Mouse (Mus musculus): ENCODE data around the gene Mark4. TPM values are rescaled to one million over a fixed set of nuclear protein-coding genes. Genes with fewer than 3 reads are reported as not detected.
A peak's percentile ranks its signal among the peaks of the same experiment; 100 is the strongest.

The Mark4 gene
- polyA plus RNA-seq, 1 experiment, result 14.1 TPM

DNA sequence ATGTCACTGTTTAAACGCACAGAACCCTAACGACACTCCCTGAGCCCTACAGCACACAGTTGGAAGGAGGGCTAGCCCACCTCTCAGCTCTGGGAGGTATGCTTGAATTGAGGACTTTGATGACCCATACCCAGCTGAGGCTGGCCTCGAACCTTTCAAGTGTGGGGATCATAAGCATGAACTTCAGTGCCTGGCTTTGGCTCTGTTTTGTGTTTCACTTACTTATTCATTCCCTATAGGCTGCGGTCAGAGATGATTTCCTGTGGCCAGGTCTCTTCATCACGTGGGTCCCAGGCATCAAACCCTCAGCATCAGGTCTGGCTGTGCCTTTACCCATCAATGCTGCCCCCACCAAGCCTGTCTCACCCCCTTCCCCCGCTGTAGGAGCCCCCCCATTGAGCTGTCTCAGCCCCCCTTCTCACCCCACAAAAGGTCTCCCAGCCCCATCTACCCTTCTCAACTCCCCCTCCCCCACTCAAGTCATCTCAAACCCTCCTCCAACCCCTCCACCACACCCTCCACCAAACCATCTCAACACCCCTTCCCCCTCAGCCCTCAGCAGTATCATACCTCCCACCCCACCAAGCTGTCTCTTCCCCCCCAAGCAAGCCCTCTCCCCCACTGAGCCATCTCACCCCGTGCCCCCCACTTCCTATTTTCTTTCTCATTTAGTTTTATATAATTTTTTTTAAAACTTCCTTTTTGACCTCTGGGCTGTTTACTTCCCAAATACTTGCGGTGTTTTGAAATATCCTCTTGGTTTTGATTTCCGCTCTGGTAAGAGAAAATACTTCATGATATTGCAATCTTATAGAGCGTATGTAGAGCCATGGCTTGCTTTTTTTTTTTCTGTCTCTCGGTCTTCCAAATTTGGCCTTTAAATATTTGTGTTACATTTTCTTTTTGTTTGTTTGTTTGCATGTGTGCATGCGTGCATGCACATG lies 42.1 kb upstream of the Mark4 start:
- Histone ChIP-seq H3K36me3 (ENCODE audit: control insufficient read depth, insufficient read depth, low read length) (no peaks in the 10 kb centered on the region), H3K4me1 (ENCODE audit: control insufficient read depth, insufficient read depth, low read length) (peaks cover 8% of the 10 kb centered on the region), H3K4me3 (ENCODE audit: control insufficient read depth, low read depth, low read length) (no peak overlapping the region), H3K27me3 (ENCODE audit: control insufficient read depth, insufficient read depth, low read length) (no peaks in the 10 kb centered on the region), H3K27ac (ENCODE audit: control insufficient read depth, insufficient read depth, low read depth, low read length) (no peak overlapping the region)
- TF ChIP-seq POLR2A (IDR thresholded peaks at IDR 0.05; ENCODE audit: control insufficient read depth, low read depth, low read length) (no peak), CTCF (IDR thresholded peaks at IDR 0.05; ENCODE audit: control insufficient read depth, insufficient read depth, insufficient replicate concordance, low read depth, low read length) (no peak)

GRCm38 (mm10) chr7:19498326-19498725 lies 39.7 kb upstream of the Mark4 start:
- Histone ChIP-seq H3K4me1 (ENCODE audit: control insufficient read depth, insufficient read depth, low read length) (peaks cover 17% of the 10 kb centered on the region), H3K36me3 (ENCODE audit: control insufficient read depth, insufficient read depth, low read length) (no peaks in the 10 kb centered on the region), H3K27me3 (ENCODE audit: control insufficient read depth, insufficient read depth, low read length) (no peaks in the 10 kb centered on the region), H3K27ac (ENCODE audit: control insufficient read depth, insufficient read depth, low read depth, low read length) (no peak overlapping the region), H3K4me3 (ENCODE audit: control insufficient read depth, low read depth, low read length) (no peak overlapping the region)
- TF ChIP-seq CTCF (IDR thresholded peaks at IDR 0.05; ENCODE audit: control insufficient read depth, insufficient read depth, insufficient replicate concordance, low read depth, low read length) (no peak), POLR2A (IDR thresholded peaks at IDR 0.05; ENCODE audit: control insufficient read depth, low read depth, low read length) (no peak)

GRCm38 (mm10) chr7:19496214-19496555 lies 37.6 kb upstream of the Mark4 start:
- TF ChIP-seq POLR2A (IDR thresholded peaks at IDR 0.05; ENCODE audit: control insufficient read depth, low read depth, low read length) (no peak), CTCF (IDR thresholded peaks at IDR 0.05; ENCODE audit: control insufficient read depth, insufficient read depth, insufficient replicate concordance, low read depth, low read length) (no peak)
- H3K27ac ChIP-seq (ENCODE audit: control insufficient read depth, insufficient read depth, low read depth, low read length), result peak overlapping the region; percentile 74
- H3K36me3 ChIP-seq (ENCODE audit: control insufficient read depth, insufficient read depth, low read length), result no peaks in the 10 kb centered on the region

DNA sequence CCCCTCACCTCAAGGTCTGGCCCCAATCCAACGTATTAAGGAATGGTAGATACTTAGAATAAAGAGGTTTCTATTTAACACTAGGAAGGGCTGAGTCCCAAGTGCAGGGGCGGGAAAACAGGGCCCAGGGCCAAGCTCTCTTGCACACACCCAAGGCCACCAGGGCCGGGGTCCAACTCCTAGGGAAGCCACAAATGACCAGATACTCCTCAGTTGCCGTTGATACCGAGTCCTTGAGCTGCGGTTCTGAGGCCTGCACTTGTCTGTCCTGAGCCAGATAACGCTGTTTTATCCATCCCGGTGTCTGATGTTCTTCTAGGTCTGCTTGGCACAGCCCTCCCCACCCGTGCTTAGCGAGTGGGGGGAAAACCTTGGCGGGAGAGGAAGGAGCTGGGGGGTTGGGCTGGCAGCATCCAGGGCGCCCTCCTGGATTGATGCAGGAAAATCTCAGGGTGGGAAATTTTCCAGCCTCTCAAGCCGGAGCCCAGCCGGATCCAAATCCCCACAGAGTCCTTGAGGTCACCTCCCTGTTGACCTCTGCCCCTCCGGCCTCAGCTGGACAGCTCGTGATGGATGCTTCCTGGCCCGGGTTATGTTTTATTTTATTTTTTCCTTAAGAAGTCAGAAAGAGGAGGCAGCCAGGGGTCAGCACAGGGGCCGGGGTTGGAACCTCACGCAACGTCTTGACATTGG lies 37.0 kb upstream of the Mark4 start:
- H3K4me1 ChIP-seq (ENCODE audit: control insufficient read depth, insufficient read depth, low read length), result peaks cover 17% of the 10 kb centered on the region
- no peaks in the 10 kb centered on the region for H3K27me3 ChIP-seq (ENCODE audit: control insufficient read depth, insufficient read depth, low read length)
- TF ChIP-seq POLR2A (IDR thresholded peaks at IDR 0.05; ENCODE audit: control insufficient read depth, low read depth, low read length), result no peak
- peak overlapping the region; percentile 74 for H3K27ac ChIP-seq (ENCODE audit: control insufficient read depth, insufficient read depth, low read depth, low read length)
- no peaks in the 10 kb centered on the region for H3K36me3 ChIP-seq (ENCODE audit: control insufficient read depth, insufficient read depth, low read length)
- no peak overlapping the region for H3K4me3 ChIP-seq (ENCODE audit: control insufficient read depth, low read depth, low read length)

More at GRCm38 (mm10) chr7:19496214-19496555, 37.6 kb upstream of the Mark4 start:
- H3K4me3 ChIP-seq (ENCODE audit: control insufficient read depth, low read depth, low read length), result no peak overlapping the region
- peaks cover 17% of the 10 kb centered on the region for H3K4me1 ChIP-seq (ENCODE audit: control insufficient read depth, insufficient read depth, low read length)
- no peaks in the 10 kb centered on the region for H3K27me3 ChIP-seq (ENCODE audit: control insufficient read depth, insufficient read depth, low read length)

- 0 out of 2 replicates have a peak overlapping the region, but pooled peaks have one; percentile 8 for H3K27ac ChIP-seq (ENCODE audit: control insufficient read depth, insufficient read depth, low read depth, low read length)
- TF ChIP-seq POLR2A (IDR thresholded peaks at IDR 0.05; ENCODE audit: control insufficient read depth, low read depth, low read length) (no peak), CTCF (IDR thresholded peaks at IDR 0.05; ENCODE audit: control insufficient read depth, insufficient read depth, insufficient replicate concordance, low read depth, low read length) (no peak)
- H3K36me3 ChIP-seq (ENCODE audit: control insufficient read depth, insufficient read depth, low read length), result no peaks in the 10 kb centered on the region
- peaks cover 17% of the 10 kb centered on the region for H3K4me1 ChIP-seq (ENCODE audit: control insufficient read depth, insufficient read depth, low read length)
- no peak overlapping the region for H3K4me3 ChIP-seq (ENCODE audit: control insufficient read depth, low read depth, low read length)
- H3K27me3 ChIP-seq (ENCODE audit: control insufficient read depth, insufficient read depth, low read length), result no peaks in the 10 kb centered on the region
Observed at GRCm38 (mm10) chr7:19494751-19495474, 36.3 kb upstream of the Mark4 start.

DNA sequence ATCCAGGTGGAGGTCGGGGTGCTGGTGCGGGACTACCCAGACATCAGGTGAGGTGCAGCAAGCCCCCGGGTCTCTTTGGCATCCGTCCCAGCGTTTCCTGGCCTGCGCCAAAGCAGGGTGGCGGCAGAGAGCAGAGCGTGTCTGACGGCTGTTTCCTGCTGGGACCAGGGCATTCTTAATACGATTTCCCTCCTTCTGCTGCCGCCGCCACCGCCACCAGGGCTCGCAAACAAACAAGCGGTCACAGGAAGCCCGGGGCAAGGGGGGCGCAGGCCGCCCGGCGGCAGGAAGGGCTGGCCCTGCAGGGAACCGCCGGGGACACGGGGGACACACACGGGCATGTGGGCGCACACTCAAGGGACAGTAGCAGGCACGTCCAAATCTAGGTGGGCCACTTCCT lies 33.1 kb upstream of the Mark4 start:
- Histone ChIP-seq H3K4me3 (ENCODE audit: control insufficient read depth, low read depth, low read length) (no peak overlapping the region), H3K4me1 (ENCODE audit: control insufficient read depth, insufficient read depth, low read length) (peaks cover 21% of the 10 kb centered on the region), H3K27me3 (ENCODE audit: control insufficient read depth, insufficient read depth, low read length) (no peaks in the 10 kb centered on the region), H3K27ac (ENCODE audit: control insufficient read depth, insufficient read depth, low read depth, low read length) (peak overlapping the region; percentile 71), H3K36me3 (ENCODE audit: control insufficient read depth, insufficient read depth, low read length) (no peaks in the 10 kb centered on the region)
- TF ChIP-seq CTCF (IDR thresholded peaks at IDR 0.05; ENCODE audit: control insufficient read depth, insufficient read depth, insufficient replicate concordance, low read depth, low read length) (no peak), POLR2A (IDR thresholded peaks at IDR 0.05; ENCODE audit: control insufficient read depth, low read depth, low read length) (no peak)

- Histone ChIP-seq H3K27ac (ENCODE audit: control insufficient read depth, insufficient read depth, low read depth, low read length) (peak overlapping the region; percentile 15), H3K27me3 (ENCODE audit: control insufficient read depth, insufficient read depth, low read length) (no peaks in the 10 kb centered on the region), H3K36me3 (ENCODE audit: control insufficient read depth, insufficient read depth, low read length) (no peaks in the 10 kb centered on the region), H3K4me1 (ENCODE audit: control insufficient read depth, insufficient read depth, low read length) (peaks cover 6% of the 10 kb centered on the region), H3K4me3 (ENCODE audit: control insufficient read depth, low read depth, low read length) (peak overlapping the region; percentile 60)
- TF ChIP-seq POLR2A (IDR thresholded peaks at IDR 0.05; ENCODE audit: control insufficient read depth, low read depth, low read length), result no peak
- no peak for TF ChIP-seq CTCF (IDR thresholded peaks at IDR 0.05; ENCODE audit: control insufficient read depth, insufficient read depth, insufficient replicate concordance, low read depth, low read length)
Observed at GRCm38 (mm10) chr7:19489525-19489924, 30.9 kb upstream of the Mark4 start.
